Mouse (Mus musculus) Muller cell, postnatal 12 days (primary cell): Measurements from ENCODE around the gene Tomm5.
A peak's percentile ranks its signal among the peaks of the same experiment; 100 is the strongest.
"Not testable (repeated sequence)": the region's sequence is repeated elsewhere in the genome, so short reads cannot be mapped to it uniquely, and the experiment has no call there.

Source experiments
- DNase-seq: peaks from one replicate; pipeline ENCODE4 v3.0.0-alpha.2; 2015; ENCODE audit errors: inconsistent ontology term

The Tomm5 gene

DNA sequence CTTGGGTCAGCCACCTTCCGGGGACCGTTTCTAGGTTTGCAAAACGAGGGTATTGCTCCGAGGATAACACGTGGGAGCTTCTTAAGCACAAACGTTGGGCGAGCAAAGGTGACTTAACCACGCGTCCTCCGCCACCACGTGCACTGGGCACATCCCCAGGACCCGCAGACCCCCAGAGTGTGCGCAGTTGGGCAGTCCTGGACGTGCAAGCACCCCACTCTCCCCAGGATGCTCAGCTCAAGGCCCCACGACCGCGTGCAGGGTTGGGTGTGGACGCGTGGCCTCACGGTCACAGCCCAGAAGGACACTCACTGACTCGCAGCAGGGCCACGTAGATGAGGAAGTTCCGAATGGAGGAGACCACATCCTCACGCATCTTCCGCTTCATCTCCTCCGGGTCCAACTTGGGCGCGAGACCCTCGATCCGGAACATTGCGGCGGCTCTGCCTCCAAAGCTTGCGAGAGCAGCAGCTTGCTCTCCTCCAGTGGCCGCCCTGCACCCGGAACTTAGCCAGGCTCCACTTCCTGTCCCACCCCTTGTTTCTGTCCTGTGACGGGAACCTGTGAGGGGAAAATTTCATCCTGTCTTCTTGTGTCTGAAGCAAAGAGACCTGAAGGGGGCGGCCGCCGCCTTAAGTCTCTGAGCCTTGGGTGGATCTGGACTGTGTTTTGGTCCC lies at the start of gene Tomm5:
TSS of gene Tomm5 (minus strand) at position 514 of the 677 bp plus-strand sequence.
- DNase-seq: peak; percentile 92

- no peak for DNase-seq
Measured at GRCm38 (mm10) chr4:45156433-45156832, 48.5 kb upstream of the Tomm5 start.

DNA sequence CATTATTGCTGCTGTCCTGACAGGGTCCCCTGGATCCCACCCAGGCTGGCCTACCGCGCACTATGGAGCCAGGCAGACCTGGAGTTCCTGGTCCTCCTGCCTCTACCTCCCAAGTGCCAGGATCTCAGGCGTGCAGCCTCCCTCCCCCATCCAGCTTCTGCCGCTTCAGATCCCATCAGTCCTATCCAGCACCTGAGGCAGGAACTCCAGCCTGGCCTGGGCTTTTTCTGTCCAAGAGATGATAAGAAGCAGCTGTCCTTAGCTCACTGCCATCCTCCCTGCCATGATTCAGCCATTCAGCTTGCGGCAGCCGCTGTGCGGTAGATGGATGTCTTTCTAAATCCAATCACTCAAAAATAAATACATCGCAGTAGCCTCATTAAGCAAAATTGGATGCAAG lies 35.1 kb upstream of the Tomm5 start:
- DNase-seq: no peak

DNA sequence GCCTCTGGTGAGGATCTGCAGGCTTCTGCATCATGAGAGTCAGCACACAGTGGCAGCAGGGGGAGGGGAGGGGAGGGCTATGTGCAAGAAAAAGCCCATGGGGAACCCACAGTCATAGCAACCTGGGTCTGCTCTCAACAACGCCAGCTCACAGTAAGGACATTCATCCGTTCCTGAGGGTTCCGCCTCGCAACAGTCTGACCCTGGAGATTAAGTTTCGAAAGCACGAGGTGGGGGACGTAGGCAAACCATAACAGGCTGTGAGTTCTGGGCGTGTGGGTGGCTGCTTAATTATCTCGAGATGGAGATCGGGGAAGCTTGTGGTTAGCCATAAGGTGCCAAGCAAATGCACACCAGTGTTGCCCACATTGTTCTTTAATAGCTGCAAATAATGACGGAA lies 34.5 kb upstream of the Tomm5 start:
- peak; percentile 68 for DNase-seq

DNA sequence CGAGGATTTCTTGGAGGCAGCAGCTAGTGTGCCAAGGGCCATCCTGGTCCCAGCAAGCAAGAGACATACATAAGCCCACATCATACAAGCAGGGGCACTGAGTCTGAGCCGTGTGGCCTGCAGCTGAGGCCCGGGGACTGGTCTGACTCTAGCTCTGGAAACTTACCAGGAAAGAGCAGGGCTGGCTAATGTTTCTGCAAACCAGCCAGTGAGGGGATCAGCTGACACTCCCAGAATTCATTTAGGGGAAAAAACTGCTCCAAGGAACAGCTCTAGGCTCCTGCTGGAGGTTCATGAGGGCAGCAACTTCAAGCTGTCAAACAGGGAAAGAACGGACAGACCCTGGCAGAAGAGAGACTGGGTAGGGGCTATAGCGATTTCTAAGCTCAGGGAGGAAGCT lies 33.9 kb upstream of the Tomm5 start:
- no peak for DNase-seq

- peak; percentile 54 for DNase-seq
Measured at GRCm38 (mm10) chr4:45137636-45138035, 29.7 kb upstream of the Tomm5 start.

DNA sequence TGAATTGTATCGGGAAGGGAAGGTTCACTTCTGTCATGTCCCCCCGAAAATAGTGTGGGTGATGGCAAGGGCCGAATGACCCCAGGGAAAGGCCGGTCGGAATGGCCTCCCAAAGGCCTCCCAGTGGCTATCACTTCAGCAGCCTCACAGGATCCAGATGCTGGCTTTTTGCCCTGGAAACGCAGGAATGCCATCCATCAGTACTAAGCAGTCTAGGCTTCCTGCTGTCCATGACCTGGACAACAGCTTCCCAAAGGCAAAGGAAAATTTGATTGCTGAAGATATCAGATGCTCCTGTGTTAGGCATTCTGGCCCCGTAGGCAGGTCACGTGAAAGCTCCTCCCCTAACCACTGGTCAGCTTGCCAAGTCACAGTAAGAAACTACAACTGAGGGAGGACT lies 26.6 kb upstream of the Tomm5 start:
- DNase-seq: no peak

- DNase-seq: no peak
Measured at GRCm38 (mm10) chr4:45131021-45131420, 23.1 kb upstream of the Tomm5 start.

DNA sequence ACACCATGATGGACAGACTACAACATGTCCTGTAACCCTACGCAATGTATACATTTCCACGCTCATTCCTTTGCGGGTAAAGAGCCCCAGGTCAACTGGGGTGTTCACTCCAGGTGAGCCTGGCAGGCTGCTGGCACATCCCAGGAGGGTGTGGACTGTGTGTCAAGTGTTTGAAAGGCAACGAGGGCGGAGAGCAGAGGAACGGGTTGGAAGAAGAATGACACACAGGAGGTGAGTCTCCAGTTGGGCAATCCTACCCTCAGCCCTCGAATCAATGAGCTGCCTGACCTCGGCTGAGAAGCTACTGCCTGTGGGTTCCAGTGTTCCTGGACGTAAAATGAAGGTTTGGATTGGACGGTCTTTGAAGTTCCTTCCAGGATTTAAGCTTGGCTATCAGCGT lies 13.4 kb upstream of the Tomm5 start:
- no peak for DNase-seq

- no peak for DNase-seq
Measured at GRCm38 (mm10) chr4:45108456-45109110, 669 bp upstream of the Tomm5 start.

DNA sequence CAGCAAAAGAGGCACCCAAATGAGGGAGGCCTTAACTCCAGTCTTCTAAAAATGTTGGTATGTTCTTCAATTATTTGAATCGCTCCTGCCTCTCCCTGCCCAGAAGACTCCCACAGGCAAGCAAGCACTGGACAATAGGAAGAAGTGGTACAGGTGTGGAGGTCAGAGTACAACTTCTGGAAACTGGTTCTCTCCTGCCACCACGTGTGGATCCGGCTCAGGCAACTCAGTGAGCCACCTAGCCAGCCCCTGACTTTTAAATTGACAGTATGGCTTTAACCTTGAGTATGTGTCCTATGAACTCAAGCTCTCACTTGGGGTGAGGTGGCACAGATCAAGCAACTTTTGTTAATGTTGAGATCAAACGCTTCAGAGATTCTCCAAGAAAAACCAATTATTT lies 848 bp downstream of the Tomm5 start:
- DNase-seq: no peak

DNA sequence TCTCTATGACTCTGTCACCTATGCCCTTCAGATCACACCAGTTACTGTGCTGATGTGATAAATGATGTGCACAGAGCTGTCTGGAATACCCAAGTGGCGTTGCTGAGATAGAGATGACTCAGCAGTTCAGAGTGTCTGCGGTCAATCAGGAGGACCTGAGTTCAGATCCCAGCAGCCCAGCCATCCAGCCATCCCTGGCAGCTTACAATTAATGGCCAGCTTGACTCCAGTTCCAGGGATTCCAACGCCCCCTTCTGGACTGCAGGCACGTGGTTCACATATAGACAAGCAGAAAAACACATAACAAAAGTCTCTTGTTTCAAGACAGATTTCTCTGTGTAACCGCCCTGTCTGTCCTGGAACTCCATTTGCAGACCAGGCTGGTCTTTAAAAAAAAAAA lies 1.5 kb downstream of the Tomm5 start:
- no peak for DNase-seq

- DNase-seq: peak; percentile 34
Measured at GRCm38 (mm10) chr4:45097198-45097872, 10.6 kb downstream of the Tomm5 start.

GRCm38 (mm10) chr4:45084895-45085290 lies 23.0 kb downstream of the Tomm5 start:
- no peak for DNase-seq

- peak; percentile 97 for DNase-seq
Measured at GRCm38 (mm10) chr4:45084021-45084894, 23.7 kb downstream of the Tomm5 start, which contains the start of gene Fbxo10. Gene Fbxo10, minus strand, starts transcription at chr4:45084604.

DNA sequence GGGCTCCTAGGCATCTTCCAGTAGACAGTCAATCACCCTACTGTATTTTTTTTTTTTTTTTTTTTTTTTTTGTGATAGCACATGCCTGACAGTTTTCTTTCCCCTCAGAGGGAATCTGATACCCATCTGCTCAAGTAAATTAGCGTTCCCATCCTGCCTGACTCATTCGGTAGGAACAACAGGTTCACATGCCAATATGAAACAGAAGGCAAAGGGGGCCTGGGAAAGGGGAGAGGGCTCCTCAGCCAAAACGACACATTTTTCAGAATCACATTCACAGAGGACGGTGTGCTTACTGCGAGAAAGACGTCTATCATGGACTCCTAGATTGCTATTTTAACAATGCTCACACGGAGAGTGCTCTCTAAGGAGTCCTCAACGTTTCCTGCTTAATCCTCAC lies 24.4 kb downstream of the Tomm5 start:
- DNase-seq: peak; percentile 74

GRCm38 (mm10) chr4:45082951-45083350 lies 25.0 kb downstream of the Tomm5 start:
- DNase-seq: peak; percentile 29

GRCm38 (mm10) chr4:45081041-45081440 lies 26.9 kb downstream of the Tomm5 start:
- DNase-seq: not testable (repeated sequence)

DNA sequence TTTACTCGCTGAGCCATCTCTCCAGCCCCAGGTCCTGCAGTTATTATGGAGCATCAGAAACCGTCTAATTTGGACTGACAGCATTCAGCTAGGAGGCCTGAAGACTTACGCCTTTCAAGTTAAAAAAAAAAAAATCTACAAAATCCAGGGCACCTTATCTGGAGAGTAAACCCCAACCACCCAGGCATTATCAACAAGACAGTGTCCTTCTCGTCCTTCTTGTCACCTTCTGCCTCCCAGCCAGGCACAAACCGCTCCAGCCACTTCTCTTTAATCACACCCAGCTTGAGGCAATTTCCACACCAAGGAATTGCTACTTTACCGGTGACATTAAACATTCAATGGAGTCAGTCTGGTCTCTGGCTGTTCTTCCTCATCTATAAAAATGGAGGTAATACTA lies 34.4 kb downstream of the Tomm5 start:
- no peak for DNase-seq

GRCm38 (mm10) chr4:45072261-45072973 lies 35.5 kb downstream of the Tomm5 start:
- no peak for DNase-seq

GRCm38 (mm10) chr4:45067742-45068141 lies 40.2 kb downstream of the Tomm5 start:
- no peak for DNase-seq
